Mouse (Mus musculus) liver, embryonic 14.5 days (tissue): Measurements from ENCODE around the gene Tmem125. TPM values are rescaled to one million over a fixed set of nuclear protein-coding genes. Genes with fewer than 3 reads are reported as not detected.
"Not testable (repeated sequence)": the region's sequence is repeated elsewhere in the genome, so short reads cannot be mapped to it uniquely, and the experiment has no call there.

Source experiments
- ATAC-seq: fragments of 200-750 bp; cut with Nextera tagmentation; 2 replicates; pipeline ENCODE4 v1.8.0; 2017; ENCODE audit warnings: moderate number of reproducible peaks, mild to moderate bottlenecking, moderate library complexity; ENCODE audit not compliant: insufficient read depth
- DNase-seq, 3 experiments: peaks; one replicate each; pipeline ENCODE4 v3.0.0-alpha.2; 2012 to 2013; ENCODE audit warnings: low read depth in 3 of 3, low spot score in 3 of 3
- H3K27ac ChIP-seq: fragments of 300-500 bp; sonication (generic); 2 replicates; pipeline ENCODE4 v1.5.1; 2014; ENCODE audit warnings: moderate library complexity, mild to moderate bottlenecking, control low read depth, inconsistent platforms
- H3K27me3 ChIP-seq: fragments of 300-500 bp; sonication (generic); 2 replicates; pipeline ENCODE4 v1.6.1; 2014; ENCODE audit warnings: mild to moderate bottlenecking, low read length, moderate library complexity; ENCODE audit not compliant: control insufficient read depth, insufficient read depth
- H3K36me3 ChIP-seq: fragments of 300-500 bp; sonication (generic); replicated peaks from 2 replicates; pipeline ENCODE4 v1.6.1; 2014; ENCODE audit warnings: low read depth; ENCODE audit not compliant: control insufficient read depth, insufficient read depth
- H3K4me1 ChIP-seq, 2 experiments: fragments of 200-500 bp in 1 of 2; fragments of 300-500 bp in 1 of 2; sonication (generic) in 1 of 2; replicated peaks; 2 replicates each; pipeline ENCODE4 v1.6.1; 2012 to 2014; ENCODE audit warnings: antibody characterized with exemption in 1 of 2, inconsistent platforms in 1 of 2, low read length in 1 of 2; ENCODE audit not compliant: control insufficient read depth in 2 of 2, insufficient read depth in 2 of 2
- H3K4me2 ChIP-seq: fragments of 300-500 bp; sonication (generic); 2 replicates; pipeline ENCODE4 v1.6.1; 2014; ENCODE audit warnings: low read depth, mild to moderate bottlenecking, control low read depth, moderate library complexity
- H3K4me3 ChIP-seq, 2 experiments: fragments of 200-500 bp in 1 of 2; fragments of 300-500 bp in 1 of 2; sonication (generic) in 1 of 2; 2 replicates each; pipeline ENCODE4 v1.5.1; 2012 to 2014; ENCODE audit warnings: low read depth in 2 of 2, low read length in 2 of 2, mild to moderate bottlenecking in 2 of 2, control low read depth in 1 of 2, inconsistent platforms in 1 of 2, moderate library complexity in 1 of 2; ENCODE audit not compliant: insufficient read depth in 1 of 2
- H3K9ac ChIP-seq: fragments of 300-500 bp; sonication (generic); replicated peaks from 2 replicates; pipeline ENCODE4 v1.6.1; 2014; ENCODE audit warnings: mild to moderate bottlenecking, control low read depth, moderate library complexity
- H3K9me3 ChIP-seq: fragments of 300-500 bp; sonication (generic); 2 replicates; pipeline ENCODE4 v1.6.1; 2016; ENCODE audit warnings: low read length, mixed read lengths; ENCODE audit not compliant: control insufficient read depth
- CTCF ChIP-seq: IDR thresholded peaks from 2 replicates; pipeline ENCODE4 v1.5.1; 2016; ENCODE audit warnings: antibody characterized with exemption, low read depth, control low read depth
- EP300 ChIP-seq: IDR thresholded peaks from 2 replicates; pipeline ENCODE4 v1.6.1; 2016; ENCODE audit warnings: antibody characterized with exemption, low read depth
- WGBS: fragments of 180-500 bp; shearing (Covaris S2); extraction: QIAGEN DNeasy Blood & Tissue Kit; methylation state at CpG from one replicate; pipeline ENCODE4 v1.1.7; 2014; ENCODE audit not compliant: insufficient replicate concordance; 5-methylcytosine and 5-hydroxymethylcytosine counted together
- polyA plus RNA-seq, 2 experiments: library from polyadenylated mRNA; depleted of rRNA in 1 of 2; stranded (reverse) in 1 of 2; unstranded in 1 of 2; fragments of >200 nt; fragmentation: Nextera tagmentation in 1 of 2; extraction: Ambion mirVana in 1 of 2; gene quantifications; 2 replicates each; pipeline versions ENCODE4 v1.2.1 to v1.2.3; 2012 to 2014

Tmem125 gene
- polyA plus RNA-seq, 2 experiments: 1.2 to 1.5 TPM

DNA sequence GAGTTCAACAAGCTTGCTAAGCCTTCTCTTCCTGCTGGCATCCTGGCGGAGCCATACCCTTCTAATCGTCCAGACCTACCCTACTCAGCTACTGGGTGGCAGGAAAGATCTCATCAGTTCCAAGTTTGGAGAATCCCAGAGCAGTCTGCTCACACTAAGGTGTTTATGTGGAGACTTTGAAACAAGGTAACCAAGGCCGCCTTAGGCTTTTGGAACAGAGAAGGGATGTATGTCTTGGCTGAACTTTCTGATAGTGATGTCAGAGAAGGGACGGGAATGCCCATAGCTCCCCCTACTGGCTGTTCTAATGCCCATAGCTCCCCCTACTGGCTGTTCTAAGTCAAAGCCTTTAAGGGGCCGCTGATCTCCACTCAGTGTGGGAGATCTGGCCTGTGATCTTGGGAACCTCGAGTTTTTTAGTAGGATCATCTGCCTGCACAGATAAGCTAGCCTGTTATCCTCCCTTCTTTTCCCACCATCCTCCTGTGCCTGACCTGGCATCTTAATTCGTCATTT lies 22.4 kb upstream of the Tmem125 start:
- DNase-seq (peak; percentile 49 to 54 (median 49)), ATAC-seq (no peak)
- 23% methylated on average over 7 of the region's 7 CpGs for WGBS
- Histone ChIP-seq H3K36me3 (no peaks in the 10 kb centered on the region), H3K4me2 (no peak overlapping the region), H3K4me3 (no peak overlapping the region), H3K27ac (no peak overlapping the region), H3K27me3 (no peaks in the 10 kb centered on the region), H3K9ac (no peak overlapping the region), H3K9me3 (no peaks in the 10 kb centered on the region), H3K4me1 (peaks cover 8 to 41% of the 10 kb centered on the region in 2 experiments)
- TF ChIP-seq EP300 (no peak), CTCF (peak; percentile 98)

DNA sequence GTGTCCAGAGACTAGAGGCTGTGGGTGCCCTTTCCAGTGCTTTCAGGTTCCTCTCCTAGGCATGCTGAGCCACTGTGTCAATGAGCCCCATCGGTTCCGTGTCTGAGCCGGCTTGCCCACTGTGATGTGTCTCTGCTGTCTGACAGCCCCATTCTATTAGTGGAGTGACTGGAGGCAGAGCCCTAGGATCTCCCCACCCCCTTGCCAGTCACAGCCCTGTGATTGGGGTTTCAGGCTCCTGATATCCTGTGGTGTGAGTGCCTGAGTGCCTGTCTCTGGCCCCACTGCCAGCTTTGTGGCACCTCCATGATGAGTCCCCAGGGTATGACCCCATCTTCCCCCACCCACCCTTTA lies 21.1 kb upstream of the Tmem125 start:
- no peak overlapping the region for H3K4me2 ChIP-seq
- H3K9me3 ChIP-seq: no peaks in the 10 kb centered on the region
- H3K27me3 ChIP-seq: no peaks in the 10 kb centered on the region
- ATAC-seq (no peak), DNase-seq (no peak)
- TF ChIP-seq EP300 (no peak), CTCF (no peak)
- no peak overlapping the region for H3K9ac ChIP-seq
- H3K4me3 ChIP-seq: no peak overlapping the region
- H3K27ac ChIP-seq: no peak overlapping the region
- H3K36me3 ChIP-seq: no peaks in the 10 kb centered on the region
- peaks cover 8 to 32% of the 10 kb centered on the region in 2 experiments for H3K4me1 ChIP-seq
- 70% methylated on average over 3 of the region's 3 CpGs for WGBS

DNA sequence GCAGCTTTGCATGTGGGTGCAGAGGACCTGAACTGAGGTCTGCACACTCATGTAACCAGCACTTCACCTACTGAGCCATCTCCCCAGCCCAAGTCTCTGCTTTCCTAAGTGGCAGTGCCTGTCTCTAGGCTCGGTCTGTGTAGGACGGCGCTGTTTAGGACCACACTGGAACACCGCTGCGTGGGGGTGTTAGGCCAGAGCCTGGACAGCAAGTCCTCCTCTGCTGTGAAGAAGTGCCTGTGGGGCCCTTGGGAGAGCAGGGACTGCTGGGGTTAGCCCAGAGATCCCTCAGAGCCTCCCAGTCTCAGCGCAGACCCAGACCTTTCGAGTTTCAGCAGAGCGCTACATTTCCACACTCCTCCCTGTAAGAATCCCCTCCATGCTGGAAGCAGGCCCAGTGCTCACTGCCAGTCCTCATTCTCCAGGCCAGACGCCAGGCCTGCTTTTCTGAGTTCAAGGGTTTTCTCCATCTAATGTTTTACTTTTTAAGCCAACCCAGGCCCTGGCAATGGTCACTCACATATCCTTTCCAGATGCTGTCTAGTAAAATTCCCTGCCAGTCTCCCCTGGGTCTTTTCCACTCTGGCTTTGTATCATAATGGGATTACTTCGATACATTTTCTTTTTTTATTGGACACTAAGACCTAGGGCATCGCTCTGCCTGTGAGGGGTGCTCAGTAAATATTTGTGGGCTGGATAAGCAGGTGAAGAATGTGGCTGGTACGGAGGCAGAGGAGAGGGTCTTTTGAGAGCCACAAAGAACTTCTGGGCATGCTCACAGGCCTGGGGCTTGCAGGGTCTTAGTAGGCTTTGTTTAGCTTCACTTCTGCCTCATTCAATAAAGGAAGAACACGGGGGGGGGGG lies 20.4 kb upstream of the Tmem125 start:
- DNase-seq (no peak), ATAC-seq (no peak)
- Histone ChIP-seq H3K9ac (no peak overlapping the region), H3K4me1 (peaks cover 8 to 26% of the 10 kb centered on the region in 2 experiments), H3K4me2 (no peak overlapping the region), H3K27ac (no peak overlapping the region), H3K27me3 (no peaks in the 10 kb centered on the region), H3K36me3 (no peaks in the 10 kb centered on the region), H3K9me3 (no peaks in the 10 kb centered on the region), H3K4me3 (no peak overlapping the region)
- whole genome bisulfite sequencing: 72% methylated on average over 13 of the region's 13 CpGs
- TF ChIP-seq EP300 (no peak), CTCF (no peak)

DNA sequence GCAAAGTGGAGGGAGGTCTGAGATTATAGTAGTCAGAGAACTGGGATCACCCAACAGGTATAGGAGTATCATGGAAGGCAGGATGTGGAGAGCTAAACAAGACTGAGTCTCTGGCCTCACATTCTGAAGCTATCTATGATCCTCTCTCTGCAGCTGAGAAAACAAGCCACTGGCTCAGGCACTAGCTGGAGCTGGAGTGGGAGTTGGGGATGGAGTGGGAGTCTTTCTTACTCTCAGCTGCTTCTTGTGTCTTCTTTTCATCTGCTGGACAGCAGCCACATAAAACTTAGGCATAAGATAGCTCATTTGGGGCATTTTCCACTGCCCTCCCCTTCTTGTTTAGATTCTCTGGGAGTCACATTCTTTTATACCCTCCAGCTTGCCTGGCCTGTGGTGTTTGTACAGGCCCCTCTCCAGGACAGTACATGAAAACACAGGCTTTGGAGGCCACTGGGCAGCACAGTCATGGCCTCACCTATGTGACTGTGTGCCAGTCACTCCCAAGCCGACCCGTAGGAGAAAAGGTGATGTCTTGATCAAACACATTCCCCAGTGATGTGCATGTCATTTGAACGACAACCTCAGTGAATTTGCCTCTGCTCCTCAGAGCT lies 9.3 kb upstream of the Tmem125 start:
- no peak overlapping the region for H3K4me2 ChIP-seq
- H3K36me3 ChIP-seq: no peaks in the 10 kb centered on the region
- no peak for ATAC-seq
- DNase-seq: no peak
- no peak overlapping the region for H3K9ac ChIP-seq
- no peaks in the 10 kb centered on the region for H3K27me3 ChIP-seq
- no peaks in the 10 kb centered on the region for H3K4me1 ChIP-seq
- WGBS: 66% methylated on average over 3 of the region's 3 CpGs
- no peaks in the 10 kb centered on the region for H3K9me3 ChIP-seq
- H3K4me3 ChIP-seq: no peak overlapping the region
- TF ChIP-seq EP300: no peak
- no peak for TF ChIP-seq CTCF
- H3K27ac ChIP-seq: no peak overlapping the region

DNA sequence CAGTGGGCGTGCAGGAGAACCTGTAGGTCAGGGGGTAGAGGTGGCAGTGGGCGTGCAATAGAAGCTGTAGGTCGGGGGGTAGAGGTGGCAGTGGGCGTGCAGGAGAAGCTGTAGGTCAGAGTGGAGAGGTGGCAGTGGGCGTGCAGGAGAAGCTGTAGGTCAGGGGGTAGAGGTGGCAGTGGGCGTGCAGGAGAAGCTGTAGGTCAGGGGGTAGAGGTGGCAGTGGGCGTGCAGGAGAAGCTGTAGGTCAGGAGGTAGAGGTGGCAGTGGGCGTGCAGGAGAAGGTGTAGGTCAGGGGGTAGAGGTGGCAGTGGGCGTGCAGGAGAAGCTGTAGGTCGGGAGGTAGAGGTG lies 4.3 kb upstream of the Tmem125 start:
- not testable (repeated sequence) for H3K9me3 ChIP-seq
- WGBS: 70% methylated on average over 10 of the region's 10 CpGs
- DNase-seq: peak in 1 of 3 experiments; percentile 57

DNA sequence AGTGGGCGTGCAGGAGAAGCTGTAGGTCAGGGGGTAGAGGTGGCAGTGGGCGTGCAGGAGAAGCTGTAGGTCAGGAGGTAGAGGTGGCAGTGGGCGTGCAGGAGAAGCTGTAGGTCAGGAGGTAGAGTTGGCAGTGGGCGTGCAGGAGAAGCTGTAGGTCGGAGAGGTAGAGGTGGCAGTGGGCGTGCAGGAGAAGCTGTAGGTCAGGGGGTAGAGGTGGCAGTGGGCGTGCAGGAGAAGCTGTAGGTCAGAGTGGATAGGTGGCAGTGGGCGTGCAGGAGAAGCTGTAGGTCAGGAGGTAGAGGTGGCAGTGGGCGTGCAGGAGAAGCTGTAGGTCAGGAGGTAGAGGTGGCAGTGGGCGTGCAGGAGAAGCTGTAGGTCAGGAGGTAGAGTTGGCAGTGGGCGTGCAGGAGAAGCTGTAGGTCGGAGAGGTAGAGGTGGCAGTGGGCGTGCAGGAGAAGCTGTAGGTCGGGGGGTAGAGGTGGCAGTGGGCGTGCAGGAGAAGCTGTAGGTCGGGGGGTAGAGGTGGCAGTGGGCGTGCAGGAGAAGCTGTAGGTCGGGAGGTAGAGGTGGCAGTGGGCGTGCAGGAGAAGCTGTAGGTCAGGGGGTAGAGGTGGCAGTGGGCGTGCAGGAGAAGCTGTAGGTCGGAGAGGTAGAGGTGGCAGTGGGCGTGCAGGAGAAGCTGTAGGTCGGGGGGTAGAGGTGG lies 3.7 kb upstream of the Tmem125 start:
- not testable (repeated sequence) for H3K27ac ChIP-seq, H3K4me3 ChIP-seq, H3K4me1 ChIP-seq, DNase-seq, H3K9me3 ChIP-seq, H3K36me3 ChIP-seq, H3K9ac ChIP-seq, H3K27me3 ChIP-seq, ATAC-seq, H3K4me2 ChIP-seq
- WGBS: 74% methylated on average over 22 of the region's 23 CpGs

More for the DNA sequence above, 4.3 kb upstream of the Tmem125 start:
- H3K27ac ChIP-seq, H3K4me3 ChIP-seq, H3K27me3 ChIP-seq, H3K4me1 ChIP-seq, ATAC-seq, H3K9ac ChIP-seq, H3K4me2 ChIP-seq, H3K36me3 ChIP-seq: not testable (repeated sequence)
